Comparison of ENCODE assay signal across 20 mouse cellular contexts in genomic region chr17:38171088-38171487, GRCm38 (mm10). TPM values are rescaled to one million over a fixed set of nuclear protein-coding genes. Genes with fewer than 3 reads are reported as not detected.
A peak's percentile ranks its signal among the peaks of the same experiment; 100 is the strongest.
DNase-seq lines count a peak whose midpoint lies in the region; ATAC-seq lines count a peak whose summit lies in the region.
"Had no signal": no experiment of that assay in that cellular context is flagged by ENCODE, and none has a peak within 500 bp of the region (broad histone marks: within the 10 kb centered on the region; RNA-seq: fewer than 3 reads in every experiment).

TSS of gene Olfr134 (plus strand) at chr17:38171388.

- no peak within 1 kb of the TSS for H3K4me2 ChIP-seq in embryonic facial prominence, embryonic 14.5 days (ENCODE audit: low read depth, low read length)

- no peak within 1 kb of the TSS for H3K4me3 ChIP-seq in embryonic facial prominence, embryonic 14.5 days (ENCODE audit: low read depth, low read length)
- no peak within 1 kb of the TSS for H3K4me3 ChIP-seq in embryonic facial prominence, embryonic 10.5 days

- H3K9me3 ChIP-seq in embryonic facial prominence, embryonic 14.5 days (ENCODE audit: control insufficient read depth, low read length), result 0 out of 2 replicates have a peak, but pooled peaks cover 4% of the 10 kb centered on the region
- H3K9me3 ChIP-seq in embryonic facial prominence, embryonic 10.5 days, result no peaks in the 10 kb centered on the region
- H3K9me3 ChIP-seq: G1E had no signal

- no peak within 1 kb of the TSS for H3K9ac ChIP-seq in embryonic facial prominence, embryonic 14.5 days (ENCODE audit: low read depth, low read length)

- ATAC-seq in embryonic facial prominence, embryonic 14.5 days (ENCODE audit: low read depth), result no peak
- ATAC-seq: activated CD4-positive, CD25-positive, alpha-beta regulatory T cell, adult 4 months; CD4-positive, CD25-positive, alpha-beta regulatory T cell, adult 4 months; Patski had no signal

- H3K27me3 ChIP-seq in embryonic facial prominence, embryonic 14.5 days (replicated peaks; ENCODE audit: control insufficient read depth, insufficient read depth, low read length), result no peaks in the 10 kb centered on the region
- H3K27me3 ChIP-seq in embryonic facial prominence, embryonic 10.5 days (replicated peaks; ENCODE audit: low read depth, poor library complexity, severe bottlenecking), result no peaks in the 10 kb centered on the region
- H3K27me3 ChIP-seq: CH12.LX, Patski had no signal

- H3K36me3 ChIP-seq in embryonic facial prominence, embryonic 14.5 days (ENCODE audit: control insufficient read depth, insufficient read depth, low read length), result no peaks in the 10 kb centered on the region
- H3K36me3 ChIP-seq in embryonic facial prominence, embryonic 10.5 days (replicated peaks), result no peaks in the 10 kb centered on the region
- H3K36me3 ChIP-seq: G1E had no signal

- peak; percentile 1 for DNase-seq in embryonic facial prominence, embryonic 14.5 days (ENCODE audit: low spot score)
- no peak for DNase-seq in embryonic facial prominence, embryonic 10.5 days (ENCODE audit: low spot score)
- DNase-seq: adrenal gland, adult 2 months; adrenal gland, adult 8-10 months; adrenal gland, postnatal 10 days; adrenal gland, postnatal 14 days; adrenal gland, postnatal 25 days; adrenal gland, postnatal 36 days; B cell, adult 2 months; cerebellum, adult 11 months; cerebellum, adult 11-12 months; cerebellum, adult 18-20 months; cerebellum, adult 2 months had no signal

- no peak within 1 kb of the TSS for H3K27ac ChIP-seq in embryonic facial prominence, embryonic 14.5 days (replicated peaks; ENCODE audit: low read depth, low read length)
- no peak within 1 kb of the TSS for H3K27ac ChIP-seq in embryonic facial prominence, embryonic 10.5 days (replicated peaks)

- WGBS in embryonic facial prominence, embryonic 14.5 days, result 62% methylated on average over 3 of the region's 3 CpGs
- WGBS in embryonic facial prominence, embryonic 10.5 days, result 76% methylated on average over 3 of the region's 3 CpGs

- H3K4me1 ChIP-seq in embryonic facial prominence, embryonic 14.5 days (ENCODE audit: control insufficient read depth, insufficient read depth, low read length), result no peaks in the 10 kb centered on the region
- H3K4me1 ChIP-seq in embryonic facial prominence, embryonic 10.5 days, result no peaks in the 10 kb centered on the region

RNA-seq across cellular contexts. Expression of gene Olfr134, which starts in this region (rescaled TPM):
- not detected in 2 replicates for polyA plus RNA-seq in embryonic facial prominence, embryonic 14.5 days (2014; fragmentation: Nextera tagmentation; extraction: Ambion mirVana)
- polyA plus RNA-seq in embryonic facial prominence, embryonic 10.5 days (2016; fragmentation: Nextera tagmentation; extraction: Ambion mirVana), result not detected in 2 replicates
- polyA plus RNA-seq: activated CD4-positive, CD25-positive, alpha-beta regulatory T cell, adult 4 months; adrenal gland, adult 2 months; brain, embryonic 14.5 days; C2C12; CD4-positive, CD25-positive, alpha-beta regulatory T cell, adult 4 months; cerebellum, adult 2 months; G1E; Patski had no signal

Comparison
In these comparisons a context has a peak if more than half of its experiments do, and no peak if none do; other contexts are left out.
1. Peak in DNase-seq in embryonic facial prominence, embryonic 14.5 days; RNA of the gene not detected or under 1 TPM.